Mouse (Mus musculus): ENCODE results near the gene Lpcat1. TPM values are rescaled to one million over a fixed set of nuclear protein-coding genes. Genes with fewer than 3 reads are reported as not detected.

The Lpcat1 gene
- total RNA-seq, 4 experiments from 2014 or later, result 16.2 to 26.5 (median 20.5) TPM

DNA sequence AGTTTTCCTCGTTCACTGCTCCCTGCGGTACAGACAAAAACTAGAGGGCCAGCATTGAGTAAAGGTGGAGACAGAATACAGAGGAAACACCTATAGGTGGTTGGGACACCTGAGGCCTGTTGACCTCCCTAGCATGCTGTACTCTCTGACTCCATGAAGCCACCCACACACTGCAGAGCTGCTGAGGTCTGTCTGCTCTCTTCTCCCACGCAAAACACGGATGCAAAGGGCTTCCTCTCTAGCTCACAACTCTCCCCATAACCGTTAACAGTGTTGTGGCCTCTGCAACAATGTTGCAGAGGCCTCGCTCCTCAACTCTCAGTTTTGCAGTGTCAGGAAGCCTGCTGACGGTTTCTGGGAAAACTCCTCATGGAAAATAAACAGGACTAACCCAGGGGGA lies 15.5 kb downstream of the Lpcat1 start:
- no peak for DNase-seq

DNA sequence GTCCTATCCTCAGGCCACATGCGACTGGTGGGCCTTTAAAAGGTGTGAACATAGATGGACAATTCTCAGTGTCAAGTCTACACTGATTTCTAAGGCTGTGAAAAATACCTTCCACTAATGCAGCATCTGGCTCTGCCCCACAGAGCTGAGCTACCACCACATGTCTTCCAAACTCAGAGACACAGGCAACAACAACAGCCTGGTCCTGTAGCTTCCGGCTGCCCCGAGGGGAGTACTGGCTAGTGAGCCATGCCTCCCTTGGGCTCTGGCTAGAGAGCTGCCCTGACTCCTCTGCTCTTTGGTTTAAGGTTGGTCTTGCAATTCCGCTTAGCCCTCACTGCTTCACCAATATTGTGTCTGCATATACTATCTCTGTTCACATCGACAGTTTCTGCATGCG lies 16.3 kb downstream of the Lpcat1 start:
- DNase-seq, result no peak

DNA sequence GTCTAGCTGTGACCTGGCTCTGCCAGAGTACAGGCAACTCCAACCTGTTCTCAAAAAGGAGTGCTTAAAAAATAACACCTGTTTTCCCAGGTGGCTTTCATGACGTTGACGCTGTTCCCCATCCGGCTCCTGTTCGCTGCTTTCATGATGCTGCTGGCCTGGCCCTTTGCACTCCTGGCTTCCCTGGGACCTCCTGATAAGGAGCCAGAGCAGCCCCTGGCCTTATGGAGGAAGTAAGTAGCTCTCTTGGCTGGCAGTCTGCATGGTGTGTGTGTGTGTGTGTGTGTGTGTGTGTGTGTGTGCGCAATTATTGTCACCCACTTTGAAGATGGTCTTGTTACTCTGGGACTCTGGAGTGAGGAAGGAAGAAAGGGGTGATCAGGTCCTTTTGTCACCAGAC lies 17.2 kb downstream of the Lpcat1 start:
- no peak for DNase-seq

DNA sequence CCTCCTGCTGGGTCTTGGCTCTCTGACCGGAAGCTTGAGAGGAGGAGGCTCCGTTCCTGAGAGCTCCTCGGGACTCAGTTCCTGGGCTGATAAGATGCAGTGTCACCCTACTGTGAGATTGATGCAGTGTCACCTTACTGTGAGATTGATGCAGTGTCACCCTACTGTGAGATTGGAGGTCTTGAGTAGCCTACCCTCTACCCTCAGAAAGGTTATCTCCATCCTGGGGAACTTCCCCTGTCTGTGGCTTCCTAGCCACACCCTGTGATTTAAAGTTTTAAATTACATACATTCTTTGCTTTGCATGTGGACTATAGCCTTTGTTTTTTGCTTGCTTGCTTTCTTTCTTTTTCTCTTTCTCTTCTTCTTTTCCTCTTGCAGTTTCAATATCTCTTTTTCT lies 21.1 kb downstream of the Lpcat1 start:
- DNase-seq, result no peak

DNA sequence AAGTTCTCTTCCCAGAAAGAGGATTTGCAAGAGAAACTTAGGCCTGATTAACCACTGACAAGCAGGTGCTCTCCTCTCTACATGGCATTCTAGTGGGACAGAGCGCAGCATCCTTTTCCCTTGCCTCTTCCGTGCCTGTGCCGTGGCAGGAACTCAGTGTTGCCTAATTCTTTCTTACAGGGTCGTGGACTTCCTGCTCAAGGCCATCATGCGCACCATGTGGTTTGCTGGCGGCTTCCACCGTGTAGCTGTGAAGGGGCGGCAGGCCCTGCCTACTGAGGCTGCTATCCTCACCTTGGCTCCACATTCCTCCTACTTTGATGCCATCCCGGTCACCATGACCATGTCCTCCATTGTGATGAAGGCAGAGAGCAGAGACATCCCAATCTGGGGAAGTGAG lies 21.7 kb downstream of the Lpcat1 start:
- DNase-seq, result no peak

DNA sequence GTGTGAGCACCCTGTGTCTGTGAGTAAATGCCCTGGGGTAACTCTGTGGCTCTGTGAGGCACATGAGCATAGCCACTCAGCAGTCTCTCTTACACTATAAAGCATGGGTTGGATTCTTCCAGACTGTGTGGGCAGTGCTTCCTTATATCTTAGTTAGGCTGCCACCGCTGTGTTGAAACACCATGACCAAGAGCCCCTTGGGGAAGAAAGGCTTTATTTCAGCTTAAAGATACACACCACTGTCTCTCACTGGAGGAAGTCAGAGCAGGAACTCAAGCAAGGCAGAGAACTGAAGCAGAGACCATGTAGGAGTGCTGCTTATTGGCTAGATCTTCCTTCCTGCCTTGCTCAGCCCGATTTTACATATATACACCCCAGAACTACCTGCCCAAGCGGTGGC lies 23.0 kb downstream of the Lpcat1 start:
- DNase-seq, result no peak

DNA sequence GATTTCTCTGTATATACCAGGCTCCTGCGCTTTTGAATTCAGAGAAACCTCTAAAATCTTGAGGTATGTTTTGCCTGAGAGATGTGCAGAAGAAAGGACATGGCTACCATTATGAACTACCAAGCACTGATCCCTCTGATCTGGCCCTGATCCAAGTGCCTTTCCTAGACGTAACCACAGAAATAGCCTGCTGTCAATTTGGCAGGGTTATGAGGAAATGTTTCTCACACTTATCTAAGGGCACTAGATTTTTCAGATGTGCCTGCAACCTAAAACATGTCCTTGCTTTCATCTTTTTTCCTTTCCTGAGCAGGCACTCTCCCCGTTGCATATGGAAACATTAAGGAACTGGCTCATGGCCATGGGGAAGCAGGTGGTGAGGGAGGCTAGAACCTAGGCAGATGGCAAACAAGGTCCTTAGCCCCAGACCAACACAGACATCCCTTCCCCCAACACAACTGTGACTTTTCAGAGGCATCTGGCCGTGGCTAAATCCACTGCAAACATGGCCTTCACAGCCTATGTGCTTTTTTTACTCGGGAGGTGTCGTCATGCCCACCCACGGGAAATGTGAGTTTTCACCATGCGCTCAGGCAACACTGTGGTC lies 23.7 kb downstream of the Lpcat1 start:
- no peak for DNase-seq

DNA sequence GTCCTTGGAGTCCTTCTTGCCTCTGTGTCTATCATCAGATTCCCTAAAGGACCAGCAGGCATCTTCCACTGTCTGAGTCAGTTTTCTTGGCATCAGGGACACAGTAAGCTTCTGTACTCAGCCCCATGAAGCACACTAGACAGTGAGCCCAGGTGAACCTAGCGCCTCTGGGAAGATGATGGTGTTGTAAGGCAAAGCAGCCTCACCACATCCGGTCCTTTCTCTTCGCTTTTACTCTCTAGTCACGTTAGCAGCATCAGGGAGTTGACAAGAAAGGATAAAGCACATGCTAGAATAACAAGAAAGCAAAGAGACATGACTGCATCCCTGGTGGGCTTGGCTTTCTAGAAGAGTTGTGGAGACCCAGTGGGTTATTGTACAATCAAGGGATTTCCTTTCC lies 26.2 kb downstream of the Lpcat1 start:
- DNase-seq, result no peak

DNA sequence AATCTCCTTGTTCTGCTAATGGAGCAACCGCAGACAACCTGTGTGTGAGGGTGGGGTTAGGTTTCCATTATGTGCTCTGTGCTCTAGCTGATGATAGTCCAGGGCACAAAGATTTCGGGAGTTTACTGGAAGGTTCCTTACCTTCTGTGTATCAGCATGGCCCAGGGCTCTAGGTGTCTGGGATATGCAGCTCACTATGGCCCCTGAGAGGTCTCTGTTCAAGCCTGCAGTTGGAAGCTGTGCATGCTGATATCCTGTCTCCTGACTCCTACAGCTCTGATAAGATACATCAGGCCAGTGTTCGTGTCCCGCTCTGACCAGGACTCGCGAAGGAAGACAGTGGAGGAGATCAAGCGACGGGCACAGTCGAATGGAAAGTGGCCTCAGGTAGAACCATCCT lies 27.5 kb downstream of the Lpcat1 start:
- no peak for DNase-seq

DNA sequence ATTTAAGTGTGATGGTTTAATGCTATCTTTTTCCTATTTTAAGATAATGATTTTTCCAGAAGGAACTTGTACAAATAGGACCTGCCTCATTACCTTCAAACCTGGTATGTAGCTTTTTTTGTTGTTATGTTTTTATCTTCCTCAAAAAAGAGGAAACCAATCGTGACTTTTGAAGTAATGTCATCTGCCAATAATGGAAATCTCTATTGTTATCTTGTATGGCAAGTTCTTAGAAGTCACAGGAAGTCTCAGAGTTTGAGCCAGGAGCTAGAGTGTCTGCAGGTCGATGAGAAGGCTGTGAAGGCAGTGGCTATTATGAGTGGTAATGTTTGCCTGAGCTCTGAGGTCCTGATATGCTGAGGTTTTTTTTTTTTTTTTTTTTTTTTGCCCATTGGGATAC lies 29.1 kb downstream of the Lpcat1 start:
- DNase-seq, result no peak

DNA sequence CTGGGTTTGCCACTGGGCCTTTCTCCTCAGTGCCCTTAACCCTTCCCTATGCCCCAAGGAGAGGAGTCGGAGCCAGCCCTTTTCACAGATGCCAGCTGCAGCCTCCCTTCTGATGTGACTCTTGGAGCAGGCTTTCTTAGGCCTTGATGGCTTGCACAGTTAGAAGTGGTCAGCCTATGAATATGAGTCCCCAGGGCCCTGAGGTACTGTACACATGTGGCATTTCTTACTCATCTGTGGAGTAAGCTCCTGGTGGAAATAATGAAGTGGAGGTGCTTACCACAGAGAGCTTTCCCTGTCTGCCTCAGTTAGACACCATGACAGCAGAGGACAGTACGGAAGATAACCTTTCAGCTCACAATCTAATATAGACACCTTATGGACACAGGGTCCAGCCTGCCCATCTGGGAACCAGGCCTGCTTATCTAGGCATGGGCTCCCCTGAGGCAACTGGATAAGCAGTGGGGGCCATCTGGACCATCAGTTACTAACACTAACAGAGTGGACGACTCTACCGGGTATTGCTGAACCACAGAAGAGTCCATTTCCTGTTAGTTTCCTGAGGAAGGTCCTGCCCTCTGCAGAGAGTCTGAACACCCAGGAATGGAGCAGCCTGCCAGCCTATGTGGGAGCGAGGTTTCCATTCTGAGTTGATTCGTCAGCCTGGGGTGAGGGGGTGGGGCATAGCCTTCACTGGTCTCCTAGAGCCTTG lies 33.1 kb downstream of the Lpcat1 start:
- no peak for DNase-seq

DNA sequence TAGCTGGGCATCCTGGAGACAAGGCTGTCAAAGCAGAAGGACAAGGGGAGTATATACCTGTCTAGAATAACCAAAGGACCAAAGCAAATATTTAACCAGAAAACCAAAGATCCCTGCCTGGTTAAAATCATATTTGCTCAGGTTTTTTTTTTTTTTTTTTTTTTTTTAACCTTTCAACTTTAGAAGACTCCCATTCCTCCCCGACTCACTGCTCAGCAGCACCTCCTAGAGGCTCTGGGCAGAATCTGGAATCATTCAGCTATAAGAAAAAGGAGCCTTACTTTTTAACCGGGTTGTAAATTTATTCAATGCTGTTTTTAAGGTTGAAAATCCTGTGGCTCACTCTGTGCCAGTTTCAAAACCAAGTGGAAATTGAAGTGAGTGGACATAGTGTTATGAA lies 35.7 kb downstream of the Lpcat1 start:
- no peak for DNase-seq

DNA sequence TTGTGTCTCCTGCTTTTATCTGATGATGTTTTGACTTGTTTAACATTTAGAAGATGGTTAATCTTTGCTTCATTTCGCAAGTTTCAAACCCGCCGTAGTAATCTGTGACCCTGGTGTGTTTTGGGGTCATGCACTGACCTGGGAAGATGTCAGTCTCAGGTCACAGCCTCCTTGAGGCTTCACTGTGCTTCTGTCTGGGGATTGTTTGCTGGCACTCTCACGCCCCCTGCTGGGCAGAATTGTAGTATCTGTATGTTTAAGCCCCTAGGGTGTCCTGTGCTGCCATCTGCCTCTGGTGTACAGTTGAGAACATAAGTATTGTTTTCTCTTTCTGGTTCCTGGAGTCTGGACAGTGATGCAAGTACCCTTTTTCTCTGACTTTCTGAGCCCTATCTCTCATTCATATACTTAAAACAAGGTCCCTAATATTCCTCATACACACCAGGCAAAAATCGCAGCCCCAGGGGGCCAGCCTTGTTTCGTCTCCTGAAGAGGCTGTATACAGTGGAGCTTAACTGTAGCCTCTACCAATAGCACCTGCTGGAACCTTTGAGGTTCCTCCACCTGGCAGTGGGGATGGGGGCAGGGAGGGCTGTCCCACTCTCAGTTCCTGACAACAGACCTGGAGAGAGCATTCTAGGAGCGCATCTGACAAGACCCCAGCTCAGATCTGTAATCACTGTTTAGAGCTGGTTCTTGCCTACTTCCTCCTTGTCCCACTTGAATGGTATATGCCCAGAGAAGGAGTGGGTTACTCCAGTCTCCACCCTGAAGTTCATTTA lies 38.9 kb downstream of the Lpcat1 start:
- peak; percentile 64 for DNase-seq

DNA sequence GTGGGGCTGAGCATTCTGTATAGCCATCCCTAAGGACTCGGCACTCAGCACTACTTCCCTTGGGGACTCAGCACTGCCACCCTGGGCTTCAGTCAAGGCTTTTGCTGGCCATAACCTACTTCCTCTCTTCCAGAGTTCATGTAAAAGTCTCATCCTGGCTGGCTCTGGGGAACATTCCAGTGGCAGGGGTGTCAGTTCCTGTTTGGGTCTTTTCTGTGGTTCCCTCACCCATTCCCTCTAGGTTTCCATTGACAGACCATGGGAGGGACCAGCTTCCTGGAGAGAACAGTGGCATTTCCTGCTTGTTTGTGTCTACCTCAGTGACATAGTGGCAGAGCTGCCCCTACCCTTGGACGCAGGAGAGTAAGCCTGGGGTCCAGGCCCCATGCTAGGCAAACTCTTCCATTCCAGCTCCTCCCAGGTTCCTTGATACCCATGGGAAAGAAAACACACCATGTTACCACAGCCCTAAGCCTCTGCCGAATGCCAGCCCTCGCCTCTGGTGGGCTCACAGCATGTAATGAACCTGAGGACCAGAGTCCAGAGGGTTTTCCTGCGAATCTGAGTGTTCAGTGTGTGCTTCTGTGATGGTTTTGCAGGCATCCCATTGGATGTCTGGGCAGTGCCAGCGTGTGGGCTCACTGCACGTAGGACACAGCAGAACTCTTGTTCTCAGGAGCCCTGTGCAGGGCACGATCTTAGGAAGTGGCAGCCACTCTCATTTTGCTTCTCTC lies 42.0 kb downstream of the Lpcat1 start:
- peak; percentile 17 for DNase-seq

DNA sequence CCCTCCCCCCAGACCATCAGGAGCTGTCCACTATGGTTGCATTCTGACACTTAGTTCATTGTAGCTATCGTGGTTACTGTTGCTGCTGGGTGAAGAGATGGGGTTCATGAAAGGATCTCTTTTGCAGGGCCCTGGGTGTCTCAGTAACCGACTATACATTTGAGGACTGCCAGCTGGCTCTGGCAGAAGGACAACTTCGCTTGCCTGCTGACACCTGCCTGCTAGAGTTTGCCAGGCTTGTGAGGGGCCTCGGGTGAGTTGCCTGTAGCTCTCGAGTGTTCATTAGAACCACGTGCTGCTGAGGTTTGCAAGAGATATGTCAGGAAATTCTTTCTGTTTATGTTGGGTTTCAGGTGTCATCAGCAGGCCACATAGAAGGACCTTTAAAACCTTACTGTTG lies 42.9 kb downstream of the Lpcat1 start:
- DNase-seq, result no peak

DNA sequence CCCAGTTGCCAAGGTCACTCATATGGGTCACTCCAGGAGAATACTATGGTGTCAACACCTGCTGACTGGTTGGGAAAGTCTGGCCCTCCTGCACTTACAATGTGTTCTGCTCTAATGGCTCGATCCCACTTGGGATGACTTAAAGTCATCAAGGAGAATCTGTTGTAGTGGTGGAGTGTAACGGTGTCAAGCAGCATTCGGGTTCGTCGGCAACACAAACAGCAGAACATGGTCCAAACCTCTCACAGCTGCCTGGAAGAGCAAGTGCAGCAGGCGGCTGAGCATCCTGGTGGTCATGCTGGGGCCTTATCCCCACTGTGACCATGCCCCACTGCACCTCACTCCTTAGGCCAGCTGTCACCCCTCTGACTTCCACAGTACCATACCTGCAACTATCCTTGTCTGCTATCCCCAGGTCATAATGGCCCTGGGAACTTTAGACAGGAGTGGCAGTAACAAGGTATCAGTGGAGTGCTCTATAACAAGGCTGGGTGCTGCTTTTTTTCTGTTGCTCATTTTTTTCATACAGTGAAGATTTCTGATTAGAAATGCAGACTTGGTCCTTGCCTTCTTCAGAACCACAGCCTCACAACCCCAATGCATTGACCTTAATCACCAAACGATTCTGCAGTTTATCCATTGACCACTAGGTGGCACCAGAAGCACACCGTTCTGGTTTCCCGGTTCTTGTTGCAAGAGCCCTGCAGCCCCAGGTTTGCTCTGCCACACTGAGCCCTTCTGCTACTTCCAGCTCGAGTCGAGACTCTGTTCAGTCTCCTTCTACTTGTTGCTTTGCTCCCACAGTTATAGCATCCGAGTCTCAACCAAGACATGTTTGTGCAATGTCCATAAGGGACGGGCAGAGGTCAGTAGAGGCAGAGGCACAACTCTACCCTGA lies 46.0 kb downstream of the Lpcat1 start:
- DNase-seq, result peak; percentile 61

DNA sequence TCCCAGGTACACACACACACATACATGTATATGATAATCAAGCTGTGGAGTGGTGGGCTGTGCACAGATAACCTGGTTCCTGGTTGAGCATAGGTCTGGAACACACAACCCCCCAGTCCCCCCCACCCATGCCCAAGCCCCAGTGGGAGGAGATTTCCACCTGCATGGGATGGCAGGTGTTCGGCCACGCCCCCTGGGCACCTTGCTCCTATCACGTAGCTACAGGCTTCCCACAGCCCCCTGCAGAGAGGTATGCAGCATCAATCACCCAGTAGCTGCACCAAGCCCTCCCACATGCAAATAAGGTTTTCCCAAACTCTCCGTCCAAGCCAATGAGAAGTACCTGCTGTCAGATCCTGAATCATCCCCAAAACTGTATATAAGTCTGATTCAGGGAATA lies 49.9 kb downstream of the Lpcat1 start:
- DNase-seq, result no peak

DNA sequence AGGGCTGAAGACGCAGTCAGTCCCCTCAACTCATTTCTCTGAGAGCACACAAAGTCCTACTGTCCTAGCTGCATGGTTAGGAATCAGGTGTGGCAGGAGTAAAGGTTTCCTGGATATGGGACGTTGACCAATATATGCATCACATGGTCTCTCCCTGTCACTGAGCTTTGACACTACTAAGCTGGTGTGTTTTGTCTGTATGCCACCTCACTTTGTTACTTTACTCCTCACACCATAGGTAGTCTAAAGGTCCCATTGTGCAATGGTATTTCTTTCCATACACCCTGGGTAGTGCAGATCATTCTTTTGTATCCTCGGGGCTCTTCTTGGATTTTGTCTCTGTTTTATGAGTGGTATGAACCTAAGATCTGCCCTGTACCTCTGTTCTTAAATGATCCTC lies 66.7 kb downstream of the Lpcat1 start:
- DNase-seq, result no peak

DNA sequence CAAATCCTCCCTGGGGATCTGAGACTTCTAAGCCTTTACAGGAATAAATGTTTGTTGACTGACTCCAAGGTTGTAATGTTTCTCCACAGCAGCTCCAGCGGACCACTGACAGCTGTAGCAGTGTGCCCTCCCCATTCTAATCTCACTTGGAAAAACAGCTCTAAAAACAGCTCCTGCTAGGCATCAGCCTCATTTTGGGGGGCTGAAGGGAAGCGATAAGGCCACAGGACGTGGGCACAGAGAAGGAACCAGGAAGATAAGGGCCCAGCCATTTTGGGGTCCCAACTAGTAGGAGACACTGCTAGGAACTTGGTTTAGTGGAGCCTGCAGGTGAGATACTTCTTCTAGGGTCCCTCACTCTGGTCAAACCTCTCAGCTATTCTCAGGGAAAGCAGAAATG lies 68.3 kb downstream of the Lpcat1 start:
- DNase-seq, result no peak

DNA sequence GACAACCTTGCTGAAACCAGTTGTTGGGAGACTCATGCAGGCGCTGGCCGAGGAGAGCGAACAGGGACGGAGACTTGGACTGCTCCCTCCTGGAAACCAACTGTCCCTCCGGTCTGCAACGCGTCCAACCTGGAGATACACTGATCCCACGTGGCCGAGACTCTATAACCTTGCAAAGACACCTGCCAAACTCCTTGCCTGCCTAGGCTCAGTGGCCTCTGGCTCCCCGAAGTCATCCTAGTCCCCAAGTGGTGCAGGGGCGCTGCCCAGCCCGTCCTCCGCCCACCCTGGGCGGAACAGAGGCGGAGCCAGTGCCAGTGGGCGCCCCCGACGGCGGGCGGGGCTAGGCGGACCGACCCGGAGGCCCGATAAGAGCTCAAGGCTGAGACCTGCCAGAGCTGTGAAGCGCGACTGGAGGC lies 69.4 kb downstream of the Lpcat1 start, which contains the start of gene Slc6a3:
Slc6a3 (plus strand) TSS at position 345 of the 419 bp plus-strand sequence.
- DNase-seq, result peak; percentile 60

DNA sequence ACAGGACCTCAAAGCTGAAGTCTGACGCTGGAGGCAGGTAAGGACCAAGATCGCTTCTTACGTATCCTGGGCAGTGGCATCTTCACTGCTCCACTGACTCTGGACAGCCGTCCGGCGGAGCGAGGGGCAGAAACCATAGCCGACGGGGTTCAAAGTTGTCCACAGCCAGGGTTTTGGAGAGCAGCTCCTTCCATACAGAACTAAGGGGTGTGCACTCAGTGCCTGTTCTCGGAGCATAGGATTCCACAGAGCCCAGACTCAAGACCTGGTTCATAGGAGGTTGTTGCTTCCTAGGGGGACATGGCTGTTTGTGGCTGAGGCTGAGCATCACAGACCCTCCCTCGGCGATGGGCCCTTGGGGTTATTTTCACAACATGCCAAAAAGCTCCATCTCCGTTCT lies 69.8 kb downstream of the Lpcat1 start:
- no peak for DNase-seq

DNA sequence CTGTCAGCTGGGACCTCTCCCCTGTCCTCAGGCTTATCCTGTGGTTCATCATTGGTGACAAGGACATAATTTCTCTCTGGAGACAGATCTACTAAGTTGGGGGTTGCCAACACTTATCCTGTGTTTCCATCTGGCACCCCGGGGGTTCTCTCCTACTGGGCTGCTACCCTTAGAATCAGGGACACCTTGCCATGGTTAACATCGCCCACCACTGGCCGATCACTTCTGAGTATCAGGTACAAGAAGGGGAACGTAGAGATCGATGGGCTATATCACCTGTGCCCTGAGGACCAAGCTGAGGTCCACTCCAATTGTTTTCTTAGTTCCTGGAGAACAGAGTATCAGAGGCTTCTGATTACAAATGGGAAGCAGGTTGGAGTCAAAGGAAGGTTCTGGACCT lies 97.2 kb downstream of the Lpcat1 start:
- no peak for DNase-seq
